Mouse (Mus musculus): ENCODE results near the gene Thbs1.

Thbs1 gene

DNA sequence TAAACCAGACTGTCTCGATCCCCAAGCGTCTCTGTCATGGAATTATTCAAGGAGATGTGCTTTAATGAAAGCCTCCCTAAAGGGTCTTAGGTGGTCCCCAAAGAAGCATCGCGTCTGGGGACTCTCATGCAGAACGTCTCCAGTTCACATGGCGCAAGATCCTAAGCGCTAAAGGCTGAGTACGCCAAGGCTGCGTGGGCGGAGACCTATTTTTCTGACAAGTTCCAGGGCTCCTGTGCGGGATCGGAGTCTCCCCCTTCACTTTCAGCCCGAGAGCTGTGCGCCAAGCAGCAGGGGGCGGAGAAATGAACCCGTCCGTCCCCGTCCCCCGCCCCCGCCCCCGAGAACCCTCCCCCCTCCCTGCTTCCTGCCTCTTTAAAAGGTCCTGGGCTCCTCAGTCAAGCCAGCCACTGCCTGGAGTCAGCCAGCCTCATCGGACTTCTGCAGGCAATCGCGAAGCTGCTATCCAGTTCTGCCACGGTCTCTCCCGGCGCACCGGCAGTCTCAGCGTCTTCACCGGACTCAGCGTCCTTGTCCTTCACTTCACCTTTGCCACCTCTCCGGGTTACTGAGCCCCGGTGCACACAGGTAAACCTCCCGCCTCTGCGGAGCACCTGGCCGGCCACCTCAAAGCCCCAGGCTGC, at the start of gene Thbs1:
Thbs1 (plus strand) TSS at position 389 of the 644 bp plus-strand sequence.
- peak; percentile 81 to 84 for DNase-seq

- DNase-seq, result no peak
These were observed 47.4 kb upstream of the Thbs1 start for GRCm38 (mm10) chr2:118064121-118064764.

DNA sequence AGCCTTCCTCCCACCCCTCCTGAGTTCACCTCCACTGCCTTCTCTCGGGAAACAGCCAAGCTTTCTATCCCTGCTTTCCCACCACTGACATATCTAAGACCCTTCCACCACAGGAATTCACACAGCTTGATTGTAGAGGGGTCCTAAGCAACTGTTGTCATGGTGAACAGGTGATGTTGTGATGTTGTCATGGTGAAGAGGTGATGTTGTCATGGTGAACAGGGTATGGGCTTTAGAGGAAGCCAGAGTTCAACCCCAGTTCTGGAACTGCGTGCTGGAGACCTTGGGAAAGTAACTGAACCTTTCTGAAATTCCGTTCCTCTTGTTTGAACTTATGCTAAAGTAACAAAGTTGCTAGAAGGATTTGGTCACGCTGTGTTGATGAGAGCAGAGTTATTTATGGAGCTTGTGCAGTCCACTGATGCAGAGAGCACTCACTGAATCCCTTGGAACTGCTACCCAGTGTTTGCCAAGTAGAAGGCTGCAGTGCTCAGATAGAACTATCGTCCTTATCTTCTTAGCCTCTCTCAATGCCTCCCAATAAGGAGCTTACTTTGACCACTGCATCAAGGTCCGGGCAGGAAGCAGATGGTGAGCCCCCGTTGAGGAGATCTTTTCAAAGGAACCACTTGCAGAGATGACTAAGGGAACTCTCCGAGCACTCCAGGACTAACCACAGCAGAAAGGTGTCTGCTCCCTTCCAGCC, 45.5 kb upstream of the Thbs1 start:
- no peak for DNase-seq

GRCm38 (mm10) chr2:118069975-118070374, 41.7 kb upstream of the Thbs1 start:
- no peak for DNase-seq

GRCm38 (mm10) chr2:118072811-118073372, 38.8 kb upstream of the Thbs1 start:
- DNase-seq, result peak; percentile 18 to 33

DNA sequence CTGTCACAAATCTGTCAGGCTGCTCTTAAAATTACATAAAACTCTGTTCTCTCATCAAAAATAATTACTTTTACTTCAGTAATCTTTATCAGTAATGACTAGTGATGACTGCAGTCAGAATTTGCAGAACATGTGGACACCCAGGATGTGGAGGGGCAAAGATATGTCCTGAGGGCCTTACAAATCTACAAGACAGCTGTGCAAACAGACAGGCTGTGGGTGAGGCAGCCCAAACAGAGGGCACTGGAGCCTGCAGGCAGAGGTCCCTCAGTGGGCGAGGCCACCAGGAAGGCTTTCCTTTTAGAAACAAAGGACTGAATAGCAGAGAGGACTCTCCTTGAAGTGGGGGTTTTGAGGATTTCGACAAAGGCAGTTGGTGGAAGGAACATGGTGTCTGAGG, 37.6 kb upstream of the Thbs1 start:
- DNase-seq, result no peak

- DNase-seq, result no peak
These were observed 36.5 kb upstream of the Thbs1 start for GRCm38 (mm10) chr2:118075165-118075564.

DNA sequence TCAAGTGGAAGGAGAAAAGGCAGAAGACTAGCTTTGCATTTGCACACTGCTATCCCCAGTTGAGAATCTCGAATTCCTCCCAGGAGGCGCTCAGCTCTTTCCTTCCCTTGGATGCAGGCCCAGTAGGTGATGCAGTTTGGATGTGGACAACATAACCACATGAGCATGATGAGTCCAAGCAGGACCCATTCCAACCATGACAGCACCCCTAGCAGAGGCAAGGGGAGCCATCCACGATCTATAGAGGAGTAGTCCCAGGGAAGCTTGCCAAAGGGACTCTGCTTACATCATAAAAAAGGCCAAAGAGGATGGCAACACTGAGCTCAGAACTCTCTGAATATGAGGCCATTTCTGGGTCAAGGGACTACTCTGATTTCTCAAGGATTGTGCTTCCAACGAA, 32.5 kb upstream of the Thbs1 start:
- no peak for DNase-seq

DNA sequence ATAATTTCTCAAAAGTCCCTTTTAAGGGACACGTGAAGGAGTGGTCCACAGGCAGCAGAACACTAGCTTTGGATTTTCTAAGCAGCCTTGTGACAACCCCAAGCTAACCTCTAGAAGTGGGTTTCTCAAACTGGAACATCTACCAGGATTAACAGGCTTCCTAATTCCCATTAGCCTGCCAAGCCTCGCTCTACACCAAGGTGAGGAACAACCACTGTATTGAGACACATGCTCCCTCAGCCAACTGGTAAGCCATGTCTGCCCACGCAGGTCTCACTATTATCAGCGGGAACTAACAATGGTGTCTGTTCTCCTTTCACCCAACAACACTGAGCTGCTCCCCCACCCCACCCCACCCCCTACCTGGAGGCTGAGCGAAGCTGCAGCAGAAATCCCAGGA, 30.1 kb upstream of the Thbs1 start:
- no peak for DNase-seq

- DNase-seq, result peak in 1 of 2 experiments; percentile 17
These were observed 28.0 kb upstream of the Thbs1 start for GRCm38 (mm10) chr2:118083652-118084051.

- DNase-seq, result no peak
These were observed 27.0 kb upstream of the Thbs1 start for GRCm38 (mm10) chr2:118084693-118085092.

DNA sequence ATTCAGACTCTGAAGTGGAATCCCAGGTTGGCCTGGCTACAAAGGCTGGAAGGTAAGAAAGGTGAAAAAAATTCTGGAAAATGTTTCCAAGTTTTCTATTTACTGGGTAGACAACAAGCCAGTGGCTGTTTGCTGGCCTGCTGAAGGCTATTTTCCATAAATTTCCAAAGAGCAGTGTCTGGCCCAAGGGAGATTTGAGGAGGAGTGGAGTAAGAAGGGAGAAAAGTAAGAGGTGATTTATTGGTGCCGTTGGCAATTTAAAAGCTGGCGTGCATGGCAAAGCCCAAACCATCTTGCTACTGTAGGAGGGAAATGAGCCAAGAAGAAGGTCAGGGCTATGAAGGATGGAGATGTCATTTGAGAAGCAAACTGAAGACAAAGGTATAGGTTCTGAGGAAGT, 26.0 kb upstream of the Thbs1 start:
- DNase-seq, result no peak

- peak in 1 of 2 experiments; percentile 20 for DNase-seq
These were observed 24.5 kb upstream of the Thbs1 start for GRCm38 (mm10) chr2:118087044-118087726.

GRCm38 (mm10) chr2:118091226-118091625, 20.4 kb upstream of the Thbs1 start:
- DNase-seq, result no peak

GRCm38 (mm10) chr2:118099104-118099503, 12.6 kb upstream of the Thbs1 start:
- no peak for DNase-seq

DNA sequence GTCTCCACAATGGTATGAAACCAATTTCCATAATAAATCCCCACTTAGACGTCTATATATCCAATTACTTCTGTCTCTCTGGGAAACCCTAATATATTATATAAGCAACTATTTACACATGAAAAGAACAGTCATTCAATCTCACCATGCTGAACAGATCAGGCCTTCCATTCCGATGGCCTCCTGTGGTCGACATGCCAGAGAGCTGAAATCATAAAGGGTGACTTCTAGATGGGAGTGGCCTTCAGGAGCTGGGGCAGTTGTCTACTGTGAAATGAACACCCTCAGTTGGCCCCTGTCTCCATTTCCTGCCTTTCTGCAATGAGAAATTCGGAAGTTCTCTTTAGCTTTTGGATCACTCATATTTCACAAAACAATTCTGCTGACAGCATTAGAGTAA, 9.5 kb upstream of the Thbs1 start:
- DNase-seq, result no peak

GRCm38 (mm10) chr2:118110225-118110915, 1.3 kb upstream of the Thbs1 start:
- peak; percentile 20 to 26 for DNase-seq

GRCm38 (mm10) chr2:118111116-118111487, 574 bp upstream of the Thbs1 start:
- peak; percentile 87 to 92 for DNase-seq

DNA sequence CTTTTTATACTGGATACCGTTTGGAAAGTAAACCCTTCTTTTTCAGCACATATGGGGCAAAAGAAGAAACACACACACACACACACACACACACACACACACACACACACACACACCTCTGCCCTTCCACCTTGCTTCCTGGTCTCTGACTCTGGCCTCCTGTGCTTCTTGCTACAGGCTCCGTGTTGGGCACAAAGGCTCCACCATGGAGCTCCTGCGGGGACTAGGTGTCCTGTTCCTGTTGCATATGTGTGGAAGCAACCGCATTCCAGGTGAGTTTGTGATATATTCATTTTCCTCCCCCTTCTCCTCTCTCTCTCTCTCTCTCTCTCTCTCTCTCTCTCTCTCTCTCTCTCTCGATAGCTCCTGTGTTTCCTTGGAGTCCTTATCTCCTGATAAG, 762 bp downstream of the Thbs1 start:
- DNase-seq, result no peak

GRCm38 (mm10) chr2:118112846-118113479, 1.3 kb downstream of the Thbs1 start:
- peak in 1 of 2 experiments; percentile 30 for DNase-seq

DNA sequence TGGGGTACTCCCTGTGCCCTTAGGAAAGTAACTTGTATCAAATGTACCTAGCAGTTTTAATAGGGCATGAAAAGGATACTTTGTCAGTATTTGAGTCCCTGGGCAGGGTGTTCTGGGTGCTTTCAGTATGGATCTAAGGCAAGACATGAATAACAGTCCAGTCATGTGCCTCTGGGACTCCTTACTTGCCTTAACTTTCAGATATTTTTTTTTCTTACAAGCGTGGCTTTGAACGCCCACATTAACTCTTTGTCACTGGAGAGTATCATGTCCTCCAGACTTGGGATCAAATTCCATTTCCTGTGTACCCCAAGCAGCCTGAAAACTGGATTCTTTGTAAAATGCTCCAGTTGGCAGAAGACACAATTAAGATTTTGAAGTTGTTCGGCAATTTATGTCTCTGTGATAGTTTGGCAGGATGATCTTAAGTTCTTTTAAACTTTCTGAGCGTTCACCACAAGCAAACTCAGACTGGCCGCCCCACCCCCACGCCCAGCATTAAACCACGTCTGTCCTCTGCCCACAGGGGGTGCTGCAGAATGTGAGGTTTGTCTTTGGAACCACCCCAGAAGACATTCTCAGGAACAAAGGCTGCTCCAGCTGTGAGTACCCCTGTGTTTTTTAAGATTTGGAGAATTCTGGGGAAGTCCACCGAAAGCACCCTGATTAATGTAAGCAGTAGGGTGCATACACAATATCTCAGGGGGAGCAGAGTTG, 2.3 kb downstream of the Thbs1 start:
- DNase-seq, result peak; percentile 43 to 77
